Mouse (Mus musculus): ENCODE results near the gene Tgfb2.

DNA sequence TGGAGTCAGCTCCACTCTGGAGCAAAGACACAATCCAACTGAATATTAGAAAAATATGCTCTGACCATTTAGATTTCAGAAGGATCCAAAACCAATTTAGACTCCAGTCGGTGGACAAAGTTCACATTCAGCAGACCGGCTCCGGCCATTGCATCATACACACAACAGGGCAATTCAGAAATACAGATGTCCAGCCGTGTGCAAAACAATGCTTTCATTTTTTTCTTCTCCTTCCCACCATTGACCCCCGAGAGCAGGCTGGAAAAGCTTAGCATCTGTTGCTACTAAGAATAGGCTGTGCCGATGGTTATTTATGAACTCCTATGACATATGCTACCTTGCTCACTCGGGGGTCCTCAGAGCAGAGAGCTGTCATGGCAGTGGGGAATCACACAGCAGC is 23.2 kb downstream of the Tgfb2 start:
- TF ChIP-seq HCFC1 (IDR thresholded peaks at IDR 0.05; ENCODE audit: borderline replicate concordance, insufficient read depth, low read length): no peak
- TF ChIP-seq ZC3H11A (IDR thresholded peaks at IDR 0.05; ENCODE audit: borderline replicate concordance, low read depth, low read length): no peak
- TF ChIP-seq ZNF384 (IDR thresholded peaks at IDR 0.05; ENCODE audit: low read depth, low read length): no peak

Data from ES-E14 (cell line).